Mouse (Mus musculus): ENCODE measurements around the gene Gm20388. TPM values are rescaled to one million over a fixed set of nuclear protein-coding genes. Genes with fewer than 3 reads are reported as not detected.
A peak's percentile ranks its signal among the peaks of the same experiment; 100 is the strongest.

Gm20388 gene
- polyA plus RNA-seq, 1 experiment from 2014 or later: not detected

DNA sequence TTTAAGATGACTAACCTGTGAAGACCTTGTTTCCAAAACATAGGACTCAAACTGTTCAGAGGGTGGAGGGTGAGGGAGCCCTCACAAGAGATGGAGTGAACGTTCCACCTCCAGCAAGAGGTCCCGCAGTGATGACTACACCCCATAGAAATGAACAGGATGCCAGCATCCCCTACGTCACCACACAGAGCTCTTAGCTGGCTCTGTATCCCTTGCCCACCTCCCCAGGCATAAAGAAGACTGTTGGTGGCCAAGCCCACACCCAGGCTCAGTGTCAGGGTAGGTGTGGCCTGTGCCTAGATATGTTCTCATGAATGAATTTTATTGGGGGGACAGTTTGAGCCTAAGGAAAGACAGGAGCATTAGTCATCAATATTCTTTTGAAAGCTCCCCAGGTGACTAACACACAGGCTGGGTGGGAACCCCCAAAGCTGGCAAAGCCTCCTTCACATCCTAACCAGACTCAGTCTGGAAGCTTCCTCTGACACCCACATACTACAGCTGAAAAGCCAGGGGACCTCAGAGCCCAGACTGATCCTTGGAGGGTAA lies 2638.3 kb downstream of the Gm20388 start:
- ATAC-seq (ENCODE audit: low FRiP score) (no peak), DNase-seq (ENCODE audit: low spot score) (no peak)
- 83% methylated on average over 3 of the region's 3 CpGs for WGBS
- H3K27ac ChIP-seq: no peak overlapping the region
- no peak overlapping the region for H3K9ac ChIP-seq
- 0 out of 2 replicates have a peak, but pooled peaks cover 8% of the 10 kb centered on the region for H3K4me1 ChIP-seq (replicated peaks; ENCODE audit: control insufficient read depth, insufficient read depth, low read length)
- H3K4me2 ChIP-seq (replicated peaks): no peak overlapping the region
- H3K36me3 ChIP-seq (replicated peaks; ENCODE audit: control insufficient read depth, insufficient read depth): no peaks in the 10 kb centered on the region
- H3K27me3 ChIP-seq (ENCODE audit: control insufficient read depth, insufficient read depth, low read length): peaks cover 32% of the 10 kb centered on the region
- no peak overlapping the region for H3K4me3 ChIP-seq (replicated peaks; ENCODE audit: low read length)
- no peaks in the 10 kb centered on the region for H3K9me3 ChIP-seq (ENCODE audit: control insufficient read depth, low read length)

GRCm38 (mm10) chr8:122550234-122550994 lies 2639.8 kb downstream of the Gm20388 start:
- peaks cover 32% of the 10 kb centered on the region for H3K27me3 ChIP-seq (ENCODE audit: control insufficient read depth, insufficient read depth, low read length)
- H3K4me2 ChIP-seq (replicated peaks): peak overlapping the region; percentile 88
- ATAC-seq (ENCODE audit: low FRiP score) (0 out of 2 replicates have a peak, but pooled peaks have one; percentile 24), DNase-seq (ENCODE audit: low spot score) (no peak)
- H3K9me3 ChIP-seq (ENCODE audit: control insufficient read depth, low read length): no peaks in the 10 kb centered on the region
- WGBS: 3% methylated on average over 52 of the region's 52 CpGs
- H3K4me1 ChIP-seq (replicated peaks; ENCODE audit: control insufficient read depth, insufficient read depth, low read length): 0 out of 2 replicates have a peak, but pooled peaks cover 8% of the 10 kb centered on the region
- peak overlapping the region; percentile 51 for H3K4me3 ChIP-seq (replicated peaks; ENCODE audit: low read length)
- H3K36me3 ChIP-seq (replicated peaks; ENCODE audit: control insufficient read depth, insufficient read depth): no peaks in the 10 kb centered on the region
- no peak overlapping the region for H3K27ac ChIP-seq
- H3K9ac ChIP-seq: peak overlapping the region; percentile 64

- ATAC-seq (ENCODE audit: low FRiP score) (no peak; the same call in 1 of the 2 replicates), DNase-seq (ENCODE audit: low spot score) (no peak)
- Histone ChIP-seq H3K27me3 (ENCODE audit: control insufficient read depth, insufficient read depth, low read length) (peaks cover 32% of the 10 kb centered on the region), H3K4me2 (replicated peaks) (peak overlapping the region; percentile 88), H3K4me1 (replicated peaks; ENCODE audit: control insufficient read depth, insufficient read depth, low read length) (0 out of 2 replicates have a peak, but pooled peaks cover 8% of the 10 kb centered on the region), H3K4me3 (replicated peaks; ENCODE audit: low read length) (peak overlapping the region; percentile 51), H3K36me3 (replicated peaks; ENCODE audit: control insufficient read depth, insufficient read depth) (no peaks in the 10 kb centered on the region), H3K9me3 (ENCODE audit: control insufficient read depth, low read length) (no peaks in the 10 kb centered on the region), H3K27ac (no peak overlapping the region), H3K9ac (peak overlapping the region; percentile 64)
- WGBS: under 1% methylated on average over 27 of the region's 43 CpGs
These were observed 2640.3 kb downstream of the Gm20388 start for GRCm38 (mm10) chr8:122550995-122551264.

GRCm38 (mm10) chr8:122551265-122552051 lies 2640.8 kb downstream of the Gm20388 start, which contains the start of gene Piezo1:
Gene Piezo1, minus strand, starts transcription at chr8:122551329.
- Histone ChIP-seq H3K4me3 (replicated peaks; ENCODE audit: low read length) (peak within 1 kb of the TSS; percentile 51), H3K9ac (peak within 1 kb of the TSS; percentile 64), H3K36me3 (replicated peaks; ENCODE audit: control insufficient read depth, insufficient read depth) (no peaks in the 10 kb centered on the region), H3K4me2 (replicated peaks) (peak within 1 kb of the TSS; percentile 88), H3K27me3 (ENCODE audit: control insufficient read depth, insufficient read depth, low read length) (peaks cover 32% of the 10 kb centered on the region), H3K4me1 (replicated peaks; ENCODE audit: control insufficient read depth, insufficient read depth, low read length) (0 out of 2 replicates have a peak, but pooled peaks cover 8% of the 10 kb centered on the region), H3K27ac (no peak within 1 kb of the TSS), H3K9me3 (ENCODE audit: control insufficient read depth, low read length) (no peaks in the 10 kb centered on the region)
- peak; percentile 69 for DNase-seq (ENCODE audit: low spot score)
- 14% methylated on average over 44 of the region's 56 CpGs for WGBS
- ATAC-seq (ENCODE audit: low FRiP score): no peak; the same call in 1 of the 2 replicates

DNA sequence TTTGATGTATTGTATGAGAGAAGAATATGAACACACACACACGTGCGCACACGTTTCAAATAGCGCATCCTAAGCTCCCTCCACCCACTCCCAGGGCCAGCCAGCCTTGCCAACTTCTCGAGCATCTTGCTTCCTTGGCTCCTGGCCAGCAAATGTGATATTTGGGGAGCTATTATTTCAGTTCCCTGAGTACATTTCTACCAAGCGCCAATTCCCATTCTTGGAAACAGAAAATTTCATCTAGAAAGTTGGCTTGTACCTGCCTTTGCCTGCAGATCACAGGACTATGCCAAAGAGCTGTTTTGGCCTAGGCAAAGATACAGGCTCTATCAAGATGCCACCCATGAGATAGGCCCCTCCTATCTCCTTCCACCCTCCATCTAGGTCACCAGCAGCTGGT lies 2644.1 kb downstream of the Gm20388 start:
- Histone ChIP-seq H3K36me3 (replicated peaks; ENCODE audit: control insufficient read depth, insufficient read depth) (no peaks in the 10 kb centered on the region), H3K27ac (no peak overlapping the region), H3K4me1 (replicated peaks; ENCODE audit: control insufficient read depth, insufficient read depth, low read length) (0 out of 2 replicates have a peak, but pooled peaks cover 3% of the 10 kb centered on the region), H3K27me3 (ENCODE audit: control insufficient read depth, insufficient read depth, low read length) (peaks cover 20% of the 10 kb centered on the region), H3K9ac (no peak overlapping the region), H3K9me3 (ENCODE audit: control insufficient read depth, low read length) (no peaks in the 10 kb centered on the region), H3K4me3 (replicated peaks; ENCODE audit: low read length) (no peak overlapping the region), H3K4me2 (replicated peaks) (no peak overlapping the region)
- DNase-seq (ENCODE audit: low spot score) (no peak), ATAC-seq (ENCODE audit: low FRiP score) (no peak)
- 84% methylated on average over 6 of the region's 6 CpGs for WGBS

DNA sequence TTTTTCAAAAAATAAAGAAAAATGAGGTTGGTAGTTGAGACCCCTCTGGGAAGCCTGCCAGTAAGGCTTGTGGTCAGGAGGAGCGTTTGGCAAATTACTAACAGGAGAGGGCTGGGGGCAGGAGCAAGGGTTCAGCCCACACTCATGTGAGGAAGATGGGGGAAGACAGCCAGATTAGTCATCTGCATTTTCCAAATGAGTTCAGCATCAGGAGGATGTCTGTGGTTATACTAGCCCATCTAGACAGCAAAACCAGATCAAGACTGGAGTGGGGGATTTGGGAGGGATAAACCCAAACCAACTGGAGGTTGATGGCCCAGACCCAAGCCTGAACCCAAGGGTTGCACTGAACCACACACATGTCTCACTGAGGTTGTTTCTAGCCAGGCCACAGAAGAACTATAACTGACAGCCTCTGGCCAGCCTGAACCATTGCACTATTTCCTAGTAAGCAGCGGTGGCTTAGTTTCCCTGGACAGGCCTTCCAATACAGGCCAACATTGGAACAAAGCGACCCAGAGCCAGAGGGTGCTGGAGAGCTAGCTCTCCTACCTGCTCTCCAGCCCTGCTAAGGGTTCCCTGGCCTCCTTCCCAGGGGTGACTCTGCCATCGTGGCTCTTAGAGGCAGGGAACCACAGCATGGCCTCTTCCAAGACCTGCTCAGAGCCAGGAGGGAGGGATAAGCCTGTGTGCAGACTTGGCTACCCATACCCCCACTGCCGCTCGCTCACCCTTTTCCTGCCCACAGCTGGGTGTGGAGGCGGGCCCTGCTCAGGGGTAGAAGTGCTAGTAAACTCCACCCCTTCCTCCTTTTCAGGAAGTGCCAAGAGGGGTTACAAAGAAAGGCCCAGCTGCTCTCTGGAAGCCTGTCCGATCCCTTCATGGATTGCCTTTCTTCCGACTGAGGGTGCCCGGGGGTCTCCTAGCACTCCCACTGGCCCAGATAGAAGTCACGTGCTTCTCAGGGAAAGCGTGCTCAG lies 2645.7 kb downstream of the Gm20388 start:
- ATAC-seq (ENCODE audit: low FRiP score) (no peak), DNase-seq (ENCODE audit: low spot score) (no peak)
- Histone ChIP-seq H3K4me1 (replicated peaks; ENCODE audit: control insufficient read depth, insufficient read depth, low read length) (no peaks in the 10 kb centered on the region), H3K27ac (no peak overlapping the region), H3K27me3 (ENCODE audit: control insufficient read depth, insufficient read depth, low read length) (peaks cover 6% of the 10 kb centered on the region), H3K4me2 (replicated peaks) (no peak overlapping the region), H3K9ac (no peak overlapping the region), H3K36me3 (replicated peaks; ENCODE audit: control insufficient read depth, insufficient read depth) (no peaks in the 10 kb centered on the region), H3K9me3 (ENCODE audit: control insufficient read depth, low read length) (no peaks in the 10 kb centered on the region), H3K4me3 (replicated peaks; ENCODE audit: low read length) (no peak overlapping the region)
- WGBS: 62% methylated on average over 12 of the region's 12 CpGs

GRCm38 (mm10) chr8:122557248-122558038 lies 2646.8 kb downstream of the Gm20388 start:
- 51% methylated on average over 10 of the region's 10 CpGs for WGBS
- H3K4me3 ChIP-seq (replicated peaks; ENCODE audit: low read length): no peak overlapping the region
- H3K27me3 ChIP-seq (ENCODE audit: control insufficient read depth, insufficient read depth, low read length): no peaks in the 10 kb centered on the region
- ATAC-seq (ENCODE audit: low FRiP score) (no peak), DNase-seq (ENCODE audit: low spot score) (no peak)
- no peak overlapping the region for H3K4me2 ChIP-seq (replicated peaks)
- H3K27ac ChIP-seq: no peak overlapping the region
- no peaks in the 10 kb centered on the region for H3K9me3 ChIP-seq (ENCODE audit: control insufficient read depth, low read length)
- no peak overlapping the region for H3K9ac ChIP-seq
- H3K36me3 ChIP-seq (replicated peaks; ENCODE audit: control insufficient read depth, insufficient read depth): no peaks in the 10 kb centered on the region
- H3K4me1 ChIP-seq (replicated peaks; ENCODE audit: control insufficient read depth, insufficient read depth, low read length): no peaks in the 10 kb centered on the region

GRCm38 (mm10) chr8:122558671-122559349 lies 2648.2 kb downstream of the Gm20388 start:
- H3K4me2 ChIP-seq (replicated peaks): no peak overlapping the region
- no peak overlapping the region for H3K27ac ChIP-seq
- H3K9me3 ChIP-seq (ENCODE audit: control insufficient read depth, low read length): no peaks in the 10 kb centered on the region
- no peaks in the 10 kb centered on the region for H3K27me3 ChIP-seq (ENCODE audit: control insufficient read depth, insufficient read depth, low read length)
- no peaks in the 10 kb centered on the region for H3K4me1 ChIP-seq (replicated peaks; ENCODE audit: control insufficient read depth, insufficient read depth, low read length)
- WGBS: 11% methylated on average over 11 of the region's 12 CpGs
- H3K4me3 ChIP-seq (replicated peaks; ENCODE audit: low read length): no peak overlapping the region
- DNase-seq (ENCODE audit: low spot score) (no peak), ATAC-seq (ENCODE audit: low FRiP score) (no peak)
- H3K9ac ChIP-seq: no peak overlapping the region
- H3K36me3 ChIP-seq (replicated peaks; ENCODE audit: control insufficient read depth, insufficient read depth): no peaks in the 10 kb centered on the region
